Mouse (Mus musculus): ENCODE measurements around the gene Pofut2. TPM values are rescaled to one million over a fixed set of nuclear protein-coding genes. Genes with fewer than 3 reads are reported as not detected.
"Not testable (repeated sequence)": the region's sequence is repeated elsewhere in the genome, so short reads cannot be mapped to it uniquely, and the experiment has no call there.

The Pofut2 gene
- polyA plus RNA-seq, 2 experiments from 2014 or later: 18.5 to 19.9 TPM

- peak; percentile 71 for ATAC-seq
Measured at GRCm38 (mm10) chr10:77272980-77273730, 14.1 kb downstream of the Pofut2 start.

GRCm38 (mm10) chr10:77273798-77274197, 14.8 kb downstream of the Pofut2 start:
- no peak for ATAC-seq

GRCm38 (mm10) chr10:77282085-77282484, 23.1 kb downstream of the Pofut2 start:
- not testable (repeated sequence) for ATAC-seq

GRCm38 (mm10) chr10:77282822-77283221, 23.8 kb downstream of the Pofut2 start:
- no peak for ATAC-seq

- ATAC-seq: no peak
Measured at GRCm38 (mm10) chr10:77284832-77285231, 25.8 kb downstream of the Pofut2 start.

- no peak for ATAC-seq
Measured at GRCm38 (mm10) chr10:77287626-77288025, 28.6 kb downstream of the Pofut2 start.

- ATAC-seq: no peak
Measured at GRCm38 (mm10) chr10:77288639-77289195, 29.7 kb downstream of the Pofut2 start.

- no peak for ATAC-seq
Measured at GRCm38 (mm10) chr10:77289559-77289958, 30.5 kb downstream of the Pofut2 start.

GRCm38 (mm10) chr10:77290624-77291366, 31.8 kb downstream of the Pofut2 start:
- no peak for ATAC-seq

- ATAC-seq: no peak
Measured at GRCm38 (mm10) chr10:77294691-77295090, 35.7 kb downstream of the Pofut2 start.

GRCm38 (mm10) chr10:77298621-77299020, 39.6 kb downstream of the Pofut2 start:
- no peak for ATAC-seq

GRCm38 (mm10) chr10:77299194-77299593, 40.2 kb downstream of the Pofut2 start:
- no peak for ATAC-seq

- ATAC-seq: no peak
Measured at GRCm38 (mm10) chr10:77300237-77300933, 41.4 kb downstream of the Pofut2 start.

- no peak for ATAC-seq
Measured at GRCm38 (mm10) chr10:77300934-77301297, 41.9 kb downstream of the Pofut2 start.

GRCm38 (mm10) chr10:77304362-77304761, 45.3 kb downstream of the Pofut2 start:
- no peak for ATAC-seq

GRCm38 (mm10) chr10:77304840-77305533, 46.0 kb downstream of the Pofut2 start:
- no peak for ATAC-seq

GRCm38 (mm10) chr10:77305766-77306165, 46.7 kb downstream of the Pofut2 start:
- no peak for ATAC-seq

- ATAC-seq: no peak
Measured at GRCm38 (mm10) chr10:77308978-77309377, 50.0 kb downstream of the Pofut2 start.

- ATAC-seq: no peak
Measured at GRCm38 (mm10) chr10:77314711-77315266, 55.8 kb downstream of the Pofut2 start.

- no peak for ATAC-seq
Measured at GRCm38 (mm10) chr10:77315682-77316081, 56.7 kb downstream of the Pofut2 start.

Data from activated CD4-positive, CD25-positive, alpha-beta regulatory T cell, adult 4 months (primary cell).